Mouse (Mus musculus): ENCODE measurements around the gene Gm20388.

Gene Gm20388

GRCm38 (mm10) chr8:123476911-123477736 is 3566.5 kb downstream of the Gm20388 start:
- peak; percentile 62 for DNase-seq (ENCODE audit: low read depth, low spot score)

GRCm38 (mm10) chr8:123477737-123478258 is 3567.2 kb downstream of the Gm20388 start, which contains the start of gene Afg3l1:
Gene Afg3l1 (plus strand): TSS chr8:123477903.
- peak; percentile 95 for DNase-seq (ENCODE audit: low read depth, low spot score)

GRCm38 (mm10) chr8:123478456-123479218 is 3568.0 kb downstream of the Gm20388 start:
- DNase-seq (ENCODE audit: low read depth, low spot score) = peak; percentile 48

- DNase-seq (ENCODE audit: low read depth, low spot score) = no peak
Observed at GRCm38 (mm10) chr8:123482627-123483026, 3572.0 kb downstream of the Gm20388 start.

- DNase-seq (ENCODE audit: low read depth, low spot score) = peak; percentile 35
Observed at GRCm38 (mm10) chr8:123491280-123492075, 3580.8 kb downstream of the Gm20388 start.

- no peak for DNase-seq (ENCODE audit: low read depth, low spot score)
Observed at GRCm38 (mm10) chr8:123492898-123493297, 3582.3 kb downstream of the Gm20388 start.

- no peak for DNase-seq (ENCODE audit: low read depth, low spot score)
Observed at GRCm38 (mm10) chr8:123497699-123498098, 3587.1 kb downstream of the Gm20388 start.

- peak; percentile 92 for DNase-seq (ENCODE audit: low read depth, low spot score)
Observed at GRCm38 (mm10) chr8:123498963-123499362, 3588.3 kb downstream of the Gm20388 start.

GRCm38 (mm10) chr8:123499556-123499955 is 3588.9 kb downstream of the Gm20388 start:
- DNase-seq (ENCODE audit: low read depth, low spot score) = peak; percentile 76

- DNase-seq (ENCODE audit: low read depth, low spot score) = no peak
Observed at GRCm38 (mm10) chr8:123502192-123502591, 3591.6 kb downstream of the Gm20388 start.

- no peak for DNase-seq (ENCODE audit: low read depth, low spot score)
Observed at GRCm38 (mm10) chr8:123503801-123504467, 3593.3 kb downstream of the Gm20388 start.

- no peak for DNase-seq (ENCODE audit: low read depth, low spot score)
Observed at GRCm38 (mm10) chr8:123504591-123505195, 3594.1 kb downstream of the Gm20388 start.

GRCm38 (mm10) chr8:123505267-123505666 is 3594.6 kb downstream of the Gm20388 start:
- DNase-seq (ENCODE audit: low read depth, low spot score) = peak; percentile 29

- DNase-seq (ENCODE audit: low read depth, low spot score) = peak; percentile 57
Observed at GRCm38 (mm10) chr8:123505695-123506094, 3595.1 kb downstream of the Gm20388 start.

GRCm38 (mm10) chr8:123507153-123507552 is 3596.5 kb downstream of the Gm20388 start:
- no peak for DNase-seq (ENCODE audit: low read depth, low spot score)

GRCm38 (mm10) chr8:123510819-123511218 is 3600.2 kb downstream of the Gm20388 start:
- DNase-seq (ENCODE audit: low read depth, low spot score) = no peak

- DNase-seq (ENCODE audit: low read depth, low spot score) = peak; percentile 35
Observed at GRCm38 (mm10) chr8:123514136-123514535, 3603.5 kb downstream of the Gm20388 start.

GRCm38 (mm10) chr8:123514781-123515539 is 3604.3 kb downstream of the Gm20388 start, which contains the start of gene Dbndd1:
Gene Dbndd1 (minus strand): TSS chr8:123515463.
- DNase-seq (ENCODE audit: low read depth, low spot score) = peak; percentile 71

GRCm38 (mm10) chr8:123515540-123515897 is 3604.9 kb downstream of the Gm20388 start:
- DNase-seq (ENCODE audit: low read depth, low spot score) = no peak

GRCm38 (mm10) chr8:123516596-123516995 is 3606.0 kb downstream of the Gm20388 start:
- DNase-seq (ENCODE audit: low read depth, low spot score) = no peak
